Mouse (Mus musculus) MEL (cell line): ENCODE data around the gene Ptpn12. TPM values are rescaled to one million over a fixed set of nuclear protein-coding genes. Genes with fewer than 3 reads are reported as not detected.

Experiments
- DNase-seq: peaks from one replicate; pipeline ENCODE4 v3.0.0; 2011; ENCODE audit warnings: low read depth, low spot score
- H3K27ac ChIP-seq: 2 replicates; pipeline ENCODE4 v1.5.1; 2012; ENCODE audit warnings: low read depth, mild to moderate bottlenecking, control low read depth, low read length, moderate library complexity; ENCODE audit not compliant: control insufficient read depth
- H3K27me3 ChIP-seq, 2 experiments: fragments of 150-350 bp in 1 of 2; sonication (generic) in 1 of 2; 2 replicates each; pipeline ENCODE4 v1.6.1; 2012; ENCODE audit warnings: low read length in 2 of 2, mild to moderate bottlenecking in 2 of 2, improper control_type of control experiment in 1 of 2, moderate library complexity in 1 of 2; ENCODE audit not compliant: insufficient read depth in 2 of 2, control insufficient read depth in 1 of 2
- H3K36me3 ChIP-seq, 2 experiments: 2 replicates each; pipeline ENCODE4 v1.6.1; 2012 to 2014; ENCODE audit warnings: low read length in 2 of 2, improper control_type of control experiment in 1 of 2, inconsistent platforms in 1 of 2, mild to moderate bottlenecking in 1 of 2; ENCODE audit not compliant: insufficient read depth in 2 of 2, control insufficient read depth in 1 of 2
- H3K4me1 ChIP-seq, 2 experiments: fragments of 150-350 bp in 1 of 2; sonication (generic) in 1 of 2; 2 replicates each; pipeline ENCODE4 v1.6.1; 2012; ENCODE audit warnings: low read length in 2 of 2, improper control_type of control experiment in 1 of 2, mild to moderate bottlenecking in 1 of 2; ENCODE audit not compliant: insufficient read depth in 2 of 2, control insufficient read depth in 1 of 2
- H3K4me3 ChIP-seq, 2 experiments: fragments of 150-350 bp in 1 of 2; sonication (generic) in 1 of 2; 2 replicates each; pipeline ENCODE4 v1.5.1; 2012; ENCODE audit warnings: low read depth in 2 of 2, low read length in 2 of 2, mild to moderate bottlenecking in 2 of 2, moderate library complexity in 2 of 2, control low read depth in 1 of 2, improper control_type of control experiment in 1 of 2; ENCODE audit not compliant: control insufficient read depth in 1 of 2, insufficient read depth in 1 of 2
- H3K79me2 ChIP-seq: 2 replicates; pipeline ENCODE4 v1.6.1; 2012; ENCODE audit warnings: mild to moderate bottlenecking, low read length, moderate library complexity; ENCODE audit not compliant: control insufficient read depth, poor library complexity, insufficient read depth
- H3K9ac ChIP-seq: 2 replicates; pipeline ENCODE4 v1.6.1; 2012; ENCODE audit warnings: low read depth, mild to moderate bottlenecking, control low read depth, low read length, moderate library complexity; ENCODE audit not compliant: control insufficient read depth, poor library complexity, severe bottlenecking
- H3K9me3 ChIP-seq: fragments of 150-350 bp; sonication (generic); replicated peaks from 2 replicates; pipeline ENCODE4 v1.6.1; 2012; ENCODE audit warnings: mild to moderate bottlenecking, low read length, improper control_type of control experiment, moderate library complexity; ENCODE audit not compliant: insufficient read depth
- BHLHE40 ChIP-seq: IDR thresholded peaks from 2 replicates; pipeline ENCODE4 v1.6.1; 2012; ENCODE audit warnings: low read depth, mild to moderate bottlenecking, inconsistent platforms, low read length, improper control_type of control experiment, borderline replicate concordance
- ELF1 ChIP-seq: IDR thresholded peaks from 2 replicates; pipeline ENCODE4 v1.6.1; 2014; ENCODE audit warnings: low read depth, mild to moderate bottlenecking, inconsistent platforms, low read length, improper control_type of control experiment, moderate library complexity
- EP300 ChIP-seq, 2 experiments: IDR thresholded peaks; 2 replicates each; pipeline ENCODE4 v1.6.1; 2011; ENCODE audit warnings: improper control_type of control experiment in 2 of 2, low read length in 2 of 2, low read depth in 1 of 2, mild to moderate bottlenecking in 1 of 2
- ETS1 ChIP-seq: IDR thresholded peaks from 2 replicates; pipeline ENCODE4 v1.6.1; 2012; ENCODE audit warnings: low read depth, mild to moderate bottlenecking, inconsistent platforms, low read length, improper control_type of control experiment, moderate library complexity
- GATA1 ChIP-seq: IDR thresholded peaks from 2 replicates; pipeline ENCODE4 v1.6.1; 2011; ENCODE audit warnings: low read depth, low read length, improper control_type of control experiment
- MAFK ChIP-seq: IDR thresholded peaks from 2 replicates; pipeline ENCODE4 v1.6.1; 2011; ENCODE audit warnings: low read depth, mild to moderate bottlenecking, low read length, improper control_type of control experiment, borderline replicate concordance
- MAX ChIP-seq: IDR thresholded peaks from 2 replicates; pipeline ENCODE4 v1.6.1; 2011; ENCODE audit warnings: low read length, improper control_type of control experiment
- MEF2A ChIP-seq: IDR thresholded peaks from 2 replicates; pipeline ENCODE4 v1.6.1; 2014; ENCODE audit warnings: low read depth, mild to moderate bottlenecking, inconsistent platforms, low read length, improper control_type of control experiment; ENCODE audit not compliant: poor library complexity, insufficient replicate concordance, severe bottlenecking; ENCODE audit errors: extremely low read depth
- MXI1 ChIP-seq: IDR thresholded peaks from 2 replicates; pipeline ENCODE4 v1.6.1; 2011; ENCODE audit warnings: mild to moderate bottlenecking, low read depth, low read length, improper control_type of control experiment
- MYB ChIP-seq: IDR thresholded peaks from 2 replicates; pipeline ENCODE4 v1.6.1; 2011; ENCODE audit warnings: mild to moderate bottlenecking, low read depth, low read length, improper control_type of control experiment
- POLR2AphosphoS2 ChIP-seq: IDR thresholded peaks from 2 replicates; pipeline ENCODE4 v1.6.1; 2011; ENCODE audit warnings: low read length, improper control_type of control experiment
- RAD21 ChIP-seq: IDR thresholded peaks from 2 replicates; pipeline ENCODE4 v1.6.1; 2011; ENCODE audit warnings: mild to moderate bottlenecking, low read depth, low read length, improper control_type of control experiment
- RCOR1 ChIP-seq: IDR thresholded peaks from 2 replicates; pipeline ENCODE4 v1.6.1; 2012; ENCODE audit warnings: low read depth, mild to moderate bottlenecking, inconsistent platforms, low read length, improper control_type of control experiment
- SIN3A ChIP-seq: IDR thresholded peaks from 2 replicates; pipeline ENCODE4 v1.6.1; 2012; ENCODE audit warnings: low read length, improper control_type of control experiment, inconsistent platforms
- SMC3 ChIP-seq: IDR thresholded peaks from 2 replicates; pipeline ENCODE4 v1.6.1; 2011; ENCODE audit warnings: low read depth, low read length, improper control_type of control experiment
- TAL1 ChIP-seq: IDR thresholded peaks from 2 replicates; pipeline ENCODE4 v1.6.1; 2012; ENCODE audit warnings: mild to moderate bottlenecking, inconsistent platforms, low read length, moderate library complexity, mixed read lengths
- TBP ChIP-seq: IDR thresholded peaks from 2 replicates; pipeline ENCODE4 v1.8.0; 2011; ENCODE audit warnings: low read depth, low read length, improper control_type of control experiment
- UBTF ChIP-seq: IDR thresholded peaks from 2 replicates; pipeline ENCODE4 v1.6.1; 2012; ENCODE audit warnings: low read depth, mild to moderate bottlenecking, inconsistent platforms, low read length, improper control_type of control experiment, moderate library complexity, borderline replicate concordance; ENCODE audit not compliant: insufficient read depth
- USF1 ChIP-seq: IDR thresholded peaks from 2 replicates; pipeline ENCODE4 v1.6.1; 2014; ENCODE audit warnings: low read depth, mild to moderate bottlenecking, inconsistent platforms, low read length, improper control_type of control experiment, moderate library complexity
- ZMIZ1 ChIP-seq: IDR thresholded peaks from 2 replicates; pipeline ENCODE4 v1.6.1; 2012; ENCODE audit warnings: low read depth, mild to moderate bottlenecking, inconsistent platforms, low read length, improper control_type of control experiment, moderate library complexity
- ZNF384 ChIP-seq: IDR thresholded peaks from 2 replicates; pipeline ENCODE4 v1.6.1; 2012; ENCODE audit warnings: low read depth, mild to moderate bottlenecking, inconsistent platforms, low read length, improper control_type of control experiment
- polyA plus RNA-seq, 2 experiments: library from polyadenylated mRNA; stranded (reverse) in 1 of 2; unstranded in 1 of 2; fragments of >175 nt in 1 of 2; fragments of >200 nt in 1 of 2; gene quantifications; 2 replicates each; pipeline versions ENCODE4 v1.2.1 to v1.2.4; 2012; ENCODE audit warnings: low replicate concordance in 2 of 2, low read depth in 1 of 2; ENCODE audit not compliant: insufficient read length in 2 of 2, insufficient read depth in 1 of 2, missing spikeins in 1 of 2
- total RNA-seq: library from RNA; depleted of rRNA; stranded (reverse); fragments of 300-350 nt; gene quantifications from 2 replicates; pipeline ENCODE4 v1.2.3, GENCODE M21; 2012

Gene Ptpn12
- total and polyA plus RNA-seq, 3 experiments, result 14.8 to 177 (median 58.2) TPM

DNA sequence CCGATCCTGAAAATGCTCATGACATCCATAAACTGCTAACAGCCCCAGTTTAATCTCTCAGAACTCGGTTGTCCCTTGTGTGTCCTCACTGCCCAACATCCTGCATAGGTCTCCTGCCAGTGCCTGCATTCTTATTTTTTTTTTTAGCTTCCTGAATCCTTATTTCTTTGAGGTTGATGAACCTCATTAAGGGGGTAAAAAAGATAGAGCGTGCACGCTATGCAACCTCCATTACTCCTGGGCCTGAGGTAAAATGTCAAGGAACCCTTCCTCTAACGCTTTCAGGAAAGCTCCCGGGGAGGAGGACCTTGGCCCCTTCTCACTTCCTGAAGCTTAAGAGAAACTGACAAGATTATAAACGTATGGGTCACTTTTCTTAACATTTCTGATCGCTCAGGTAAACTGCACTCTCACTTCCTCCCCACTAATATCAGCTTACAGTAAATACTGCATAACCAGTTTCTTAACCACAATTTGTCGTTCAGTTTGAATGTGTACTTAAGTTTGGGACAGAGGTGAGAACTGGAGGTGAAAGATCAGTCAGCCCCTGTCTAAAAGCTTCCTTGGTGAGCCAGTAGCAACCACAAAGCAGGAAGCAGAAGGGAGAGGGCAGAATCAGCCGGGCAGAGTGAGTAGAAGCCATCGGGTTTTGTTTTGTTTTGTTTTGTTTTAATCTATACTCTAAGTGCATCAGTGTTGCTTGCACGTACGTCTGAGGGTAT lies 100.4 kb downstream of the Ptpn12 start:
- peak; percentile 76 for DNase-seq
- Histone ChIP-seq H3K79me2 (peaks cover 30% of the 10 kb centered on the region), H3K36me3 (peaks cover 0 to 19% of the 10 kb centered on the region in 2 experiments; a peak in 2 of 4 replicates), H3K9me3 (no peaks in the 10 kb centered on the region), H3K4me1 (peaks cover 7 to 15% of the 10 kb centered on the region in 2 experiments)
- peak; percentile 94 for TF ChIP-seq MXI1
- TF ChIP-seq GATA1, result no peak
- TF ChIP-seq SIN3A, result peak; percentile 31
- no peak for TF ChIP-seq MYB
- 0 out of 2 replicates have a peak, but pooled peaks have one; percentile 22 for TF ChIP-seq ELF1
- peak; percentile 24 to 57; a peak in 2 of 4 replicates for TF ChIP-seq EP300 (IDR thresholded peaks at IDR 0.05; ENCODE audit: low read depth in 1 of 2, low read length in 2 of 2)
- TF ChIP-seq POLR2AphosphoS2, result no peak
- TF ChIP-seq ZNF384, result 0 out of 2 replicates have a peak, but pooled peaks have one; percentile 56
- no peak for TF ChIP-seq RCOR1
- no peak for TF ChIP-seq RAD21
- no peak for TF ChIP-seq TBP
- no peak for TF ChIP-seq MEF2A
- TF ChIP-seq USF1, result no peak
- no peak for TF ChIP-seq BHLHE40
- 0 out of 2 replicates have a peak, but pooled peaks have one; percentile 6 for TF ChIP-seq TAL1
- TF ChIP-seq ZMIZ1, result no peak
- TF ChIP-seq SMC3, result no peak
- no peak; the same call in 1 of the 2 replicates for TF ChIP-seq ETS1
- TF ChIP-seq MAX, result 0 out of 2 replicates have a peak, but pooled peaks have one; percentile 15
- TF ChIP-seq MAFK, result no peak
- TF ChIP-seq UBTF, result no peak
- TF ChIP-seq, all 39 proteins: peak for 7
- peak overlapping the region; percentile 85 for H3K27ac ChIP-seq
- H3K27me3 ChIP-seq, result no peaks in the 10 kb centered on the region
- peak overlapping the region; percentile 28 to 55 for H3K4me3 ChIP-seq
- H3K9ac ChIP-seq, result peak overlapping the region; percentile 65
